Mouse (Mus musculus): ENCODE data around the gene Tmem253. TPM values are rescaled to one million over a fixed set of nuclear protein-coding genes. Genes with fewer than 3 reads are reported as not detected.

Tmem253 gene
- polyA plus RNA-seq (2012; rRNA removed): 0.60 and 0.90 TPM in 2 replicates

DNA sequence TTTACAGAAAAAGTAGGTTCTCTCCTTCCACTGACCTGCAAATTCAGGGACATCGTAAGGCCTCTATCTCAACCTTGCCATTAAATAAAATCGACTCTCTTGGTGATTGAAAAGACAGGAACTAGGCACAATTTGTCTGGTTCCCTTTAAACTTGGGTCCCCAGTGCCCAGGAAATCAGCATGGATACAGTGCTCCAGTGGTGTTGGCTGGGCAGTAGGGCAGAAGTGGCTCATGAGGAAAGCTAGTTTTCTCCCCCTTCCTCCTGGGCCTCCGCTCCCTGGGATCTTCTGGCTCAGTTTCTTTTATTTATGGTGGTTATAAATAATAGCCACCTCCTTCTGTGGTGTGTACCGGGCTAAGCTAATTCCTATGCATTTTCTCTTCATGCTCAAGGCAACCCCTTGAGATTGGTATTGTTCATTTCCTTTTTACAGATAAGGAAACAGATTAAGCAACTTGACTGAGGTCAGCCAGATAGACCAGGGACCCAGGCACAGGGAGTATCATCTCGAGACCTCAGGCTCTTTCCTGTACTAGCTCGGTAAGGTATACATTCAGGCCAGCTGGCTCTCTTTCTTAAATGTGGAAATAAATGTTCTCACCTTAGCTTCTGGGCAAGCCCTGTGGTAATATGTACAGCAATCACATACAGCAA is at the start of gene Tmem253:
Gene Tmem253 (plus strand): TSS at position 214 of the 656 bp plus-strand sequence.
- no peak for DNase-seq (ENCODE audit: extremely low spot score in 1 of 2, low spot score in 1 of 2)

- DNase-seq (ENCODE audit: extremely low spot score in 1 of 2, low spot score in 1 of 2): no peak
These were observed 48.1 kb upstream of the Tmem253 start for GRCm38 (mm10) chr14:51967400-51967799.

GRCm38 (mm10) chr14:51979252-51979651 is 36.2 kb upstream of the Tmem253 start:
- DNase-seq (ENCODE audit: extremely low spot score in 1 of 2, low spot score in 1 of 2): no peak

- DNase-seq (ENCODE audit: extremely low spot score in 1 of 2, low spot score in 1 of 2): no peak
These were observed 32.2 kb upstream of the Tmem253 start for GRCm38 (mm10) chr14:51983251-51983650.

DNA sequence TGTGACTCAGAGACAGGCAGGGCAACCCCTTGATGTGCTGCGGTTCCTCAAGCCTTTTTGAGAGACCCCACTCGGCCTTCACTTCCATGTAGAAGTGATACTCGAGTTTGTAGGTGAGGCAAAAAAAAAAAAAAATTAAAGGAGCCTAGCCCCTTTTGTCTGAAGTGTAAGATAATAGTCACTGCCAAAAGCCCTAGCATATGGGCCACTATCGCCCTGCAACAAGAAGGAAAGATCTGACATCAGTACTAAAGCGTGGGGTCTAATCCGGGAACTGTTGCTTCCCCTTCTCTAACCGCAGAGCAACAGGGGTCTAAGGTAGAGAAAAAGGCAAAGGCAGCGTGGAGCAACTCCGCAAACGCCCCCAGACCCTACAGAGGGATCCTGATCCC is 31.6 kb upstream of the Tmem253 start:
- DNase-seq (ENCODE audit: extremely low spot score in 1 of 2, low spot score in 1 of 2): no peak

DNA sequence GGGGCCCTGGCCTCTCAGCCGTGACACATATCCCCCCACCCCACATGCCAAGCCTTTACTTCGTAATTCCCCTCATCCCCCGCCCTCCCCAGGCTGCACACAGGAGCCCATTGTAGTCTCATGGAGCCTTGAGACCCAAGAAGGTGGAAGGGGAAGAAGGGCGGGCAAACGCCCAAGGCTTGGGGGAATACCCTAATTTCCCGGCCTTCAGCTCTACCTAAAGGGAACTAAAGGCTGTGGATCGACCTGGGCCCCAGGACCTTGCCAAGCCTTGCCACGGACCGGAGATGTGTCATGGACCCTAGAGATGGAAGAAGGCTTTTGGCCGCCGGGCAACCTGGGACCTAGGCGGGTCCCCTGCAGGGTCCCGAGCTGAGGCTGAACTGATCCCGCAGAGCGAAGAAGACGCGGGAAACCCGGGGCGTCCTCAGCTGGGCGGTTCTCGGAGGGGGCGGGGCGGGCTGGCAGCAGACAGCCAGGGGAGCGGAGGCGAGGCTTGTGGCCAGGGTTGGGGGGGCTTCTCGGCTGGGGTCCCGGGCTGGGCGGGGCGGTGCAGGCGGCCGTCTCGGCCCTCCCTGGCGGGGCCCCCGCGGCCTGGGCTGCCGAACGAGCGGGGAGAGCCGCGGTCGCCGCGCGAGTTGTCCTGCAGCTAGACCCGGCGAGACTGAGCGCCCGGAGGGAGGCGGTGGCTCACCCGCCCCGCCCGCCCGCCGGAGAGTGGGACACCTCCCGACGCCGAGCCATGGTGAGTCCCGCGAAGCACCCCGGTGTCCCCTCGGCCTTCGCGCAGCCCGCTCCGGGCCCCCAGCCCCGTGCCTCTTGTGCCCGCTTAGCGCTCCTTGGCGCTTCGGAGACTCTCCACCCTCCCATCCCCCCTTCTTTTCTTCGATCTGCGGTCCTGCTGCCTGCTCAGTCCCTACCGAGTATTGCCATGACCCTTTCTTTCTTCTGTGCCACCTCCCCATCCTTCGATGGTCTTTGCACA is 30.9 kb upstream of the Tmem253 start, which contains the start of gene Arhgef40:
Gene Arhgef40 (plus strand): TSS at position 473 of the 985 bp plus-strand sequence.
- peak in 1 of 2 experiments; percentile 53 for DNase-seq (ENCODE audit: extremely low spot score in 1 of 2, low spot score in 1 of 2)

- DNase-seq (ENCODE audit: extremely low spot score in 1 of 2, low spot score in 1 of 2): peak in 1 of 2 experiments; percentile 68
These were observed 29.9 kb upstream of the Tmem253 start for GRCm38 (mm10) chr14:51985301-51986152.

DNA sequence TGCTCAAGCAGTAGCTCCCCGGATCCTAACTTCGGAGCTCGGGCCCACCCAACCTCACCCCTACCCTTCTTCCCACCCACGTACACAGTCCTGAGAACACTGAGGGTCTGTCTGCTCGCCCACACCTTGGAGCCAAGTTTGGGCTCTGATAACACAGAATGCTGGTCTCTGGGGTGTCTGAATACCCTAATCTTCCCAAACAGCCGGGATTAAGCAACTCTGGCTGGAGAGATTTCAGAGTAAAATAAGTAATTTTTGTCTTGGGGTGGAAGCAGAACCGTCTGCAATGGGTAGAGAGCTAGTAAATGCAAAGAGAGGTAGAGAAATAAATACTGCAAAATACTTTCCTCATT is 29.3 kb upstream of the Tmem253 start:
- DNase-seq (ENCODE audit: extremely low spot score in 1 of 2, low spot score in 1 of 2): no peak

DNA sequence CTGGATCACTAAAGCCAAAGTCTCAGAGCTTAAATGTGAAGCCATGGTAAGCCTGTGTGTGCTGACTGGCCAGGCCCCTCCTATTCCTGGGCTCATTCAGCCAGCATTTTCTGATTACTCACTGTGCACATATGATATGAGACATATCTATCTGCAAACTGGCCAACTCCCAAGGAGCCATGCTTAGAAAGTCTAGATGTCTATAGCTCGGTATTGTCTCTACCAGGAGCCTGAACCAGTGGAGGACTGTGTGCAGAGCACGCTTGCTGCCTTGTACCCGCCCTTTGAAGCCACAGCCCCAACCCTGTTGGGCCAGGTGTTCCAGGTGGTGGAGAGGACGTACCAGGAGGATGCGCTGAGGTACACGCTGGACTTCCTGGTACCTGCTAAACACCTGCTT is 28.3 kb upstream of the Tmem253 start:
- no peak for DNase-seq (ENCODE audit: extremely low spot score in 1 of 2, low spot score in 1 of 2)

DNA sequence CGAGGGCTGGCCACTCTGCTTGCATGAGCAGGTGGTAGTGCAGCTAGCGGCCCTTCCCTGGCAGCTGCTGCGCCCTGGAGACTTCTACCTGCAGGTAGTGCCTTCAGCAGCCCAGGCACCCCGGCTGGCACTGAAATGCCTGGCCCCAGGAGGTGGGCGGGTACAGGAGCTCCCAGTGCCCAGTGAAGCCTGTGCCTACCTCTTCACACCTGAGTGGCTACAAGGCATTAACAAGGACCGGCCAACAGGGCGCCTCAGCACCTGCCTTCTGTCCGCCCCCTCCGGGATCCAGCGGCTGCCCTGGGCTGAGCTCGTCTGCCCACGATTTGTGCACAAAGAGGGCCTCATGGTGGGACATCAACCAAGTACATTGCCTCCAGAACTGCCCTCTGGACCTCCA is 26.7 kb upstream of the Tmem253 start:
- no peak for DNase-seq (ENCODE audit: extremely low spot score in 1 of 2, low spot score in 1 of 2)

GRCm38 (mm10) chr14:51989461-51989970 is 25.9 kb upstream of the Tmem253 start:
- no peak for DNase-seq (ENCODE audit: extremely low spot score in 1 of 2, low spot score in 1 of 2)

DNA sequence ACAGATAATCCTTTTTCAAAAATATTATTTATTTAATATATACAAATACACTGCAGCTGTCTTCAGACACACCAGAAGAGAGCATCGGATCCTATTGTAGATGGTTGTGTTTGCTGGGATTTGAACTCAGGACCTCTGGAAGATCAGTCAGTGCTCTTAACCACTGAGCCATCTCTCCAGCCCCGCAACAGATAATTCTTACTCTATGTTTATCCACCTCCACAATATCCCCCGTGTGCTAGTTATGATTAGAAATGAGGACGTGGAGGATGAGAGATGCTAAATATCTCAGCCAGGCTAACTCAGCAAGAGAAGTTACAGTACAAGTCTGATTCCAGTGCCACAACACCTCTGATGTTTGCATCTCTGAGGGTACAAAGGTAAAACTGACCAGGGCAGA is 21.0 kb upstream of the Tmem253 start:
- no peak for DNase-seq (ENCODE audit: extremely low spot score in 1 of 2, low spot score in 1 of 2)

DNA sequence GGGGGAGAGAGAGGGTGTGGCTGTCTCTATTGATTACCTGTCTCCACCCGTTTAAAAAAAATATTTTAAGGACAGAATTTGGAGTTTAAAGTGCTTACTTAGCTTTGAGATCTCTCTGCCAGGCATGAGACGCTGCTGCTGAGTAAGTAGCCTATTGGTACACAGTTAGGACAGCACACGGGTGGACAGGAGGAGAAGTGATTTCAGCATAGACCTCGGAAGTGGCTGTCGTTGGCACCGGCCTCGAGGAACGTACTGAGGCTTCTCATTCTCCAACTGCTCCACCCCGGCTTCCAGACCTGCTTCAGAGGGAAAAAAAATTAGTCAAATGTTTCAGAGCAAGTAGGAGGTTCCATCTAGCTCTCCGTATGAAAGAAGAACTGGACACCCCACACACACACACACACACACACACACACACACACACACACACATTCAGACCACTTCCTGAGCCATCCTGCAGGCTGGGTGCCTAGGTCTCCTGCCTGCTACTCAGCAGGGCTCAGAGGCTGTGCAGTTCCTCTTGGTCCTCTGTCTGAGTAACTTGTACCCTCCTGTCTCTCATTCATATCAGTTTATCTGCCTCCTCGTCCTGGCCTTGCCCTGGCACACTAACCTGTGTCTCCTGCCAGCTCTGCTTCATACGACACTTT is 20.1 kb upstream of the Tmem253 start:
- no peak for DNase-seq (ENCODE audit: extremely low spot score in 1 of 2, low spot score in 1 of 2)

- peak in 1 of 2 experiments; percentile 10 for DNase-seq (ENCODE audit: extremely low spot score in 1 of 2, low spot score in 1 of 2)
These were observed 19.1 kb upstream of the Tmem253 start for GRCm38 (mm10) chr14:51996231-51996841.

DNA sequence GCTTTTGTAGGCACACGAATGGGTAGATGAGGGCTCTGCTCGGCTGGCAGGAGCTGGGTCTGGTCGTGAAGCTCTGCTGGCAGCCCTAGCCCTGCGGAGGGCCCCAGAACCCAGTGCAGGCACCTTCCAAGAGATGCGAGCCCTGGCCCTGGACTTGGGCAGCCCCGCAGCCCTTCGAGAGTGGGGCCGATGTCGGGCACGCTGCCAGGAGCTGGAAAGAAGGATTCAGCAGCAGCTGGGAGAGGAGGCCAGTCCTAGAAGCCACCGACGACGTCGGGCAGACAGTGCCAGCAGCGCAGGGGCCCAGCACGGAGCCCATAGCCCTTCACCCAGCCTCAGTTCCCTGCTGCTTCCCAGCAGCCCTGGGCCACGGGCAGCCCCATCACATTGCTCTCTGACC is 18.6 kb upstream of the Tmem253 start:
- peak in 1 of 2 experiments; percentile 4 for DNase-seq (ENCODE audit: extremely low spot score in 1 of 2, low spot score in 1 of 2)

- DNase-seq (ENCODE audit: extremely low spot score in 1 of 2, low spot score in 1 of 2): peak in 1 of 2 experiments; percentile 0
These were observed 18.0 kb upstream of the Tmem253 start for GRCm38 (mm10) chr14:51997483-51997882.

- peak; percentile 89 to 92 for DNase-seq (ENCODE audit: extremely low spot score in 1 of 2, low spot score in 1 of 2)
These were observed 11.4 kb upstream of the Tmem253 start for GRCm38 (mm10) chr14:52003981-52004495.

- DNase-seq (ENCODE audit: extremely low spot score in 1 of 2, low spot score in 1 of 2): no peak
These were observed 10.3 kb upstream of the Tmem253 start for GRCm38 (mm10) chr14:52005141-52005540.

DNA sequence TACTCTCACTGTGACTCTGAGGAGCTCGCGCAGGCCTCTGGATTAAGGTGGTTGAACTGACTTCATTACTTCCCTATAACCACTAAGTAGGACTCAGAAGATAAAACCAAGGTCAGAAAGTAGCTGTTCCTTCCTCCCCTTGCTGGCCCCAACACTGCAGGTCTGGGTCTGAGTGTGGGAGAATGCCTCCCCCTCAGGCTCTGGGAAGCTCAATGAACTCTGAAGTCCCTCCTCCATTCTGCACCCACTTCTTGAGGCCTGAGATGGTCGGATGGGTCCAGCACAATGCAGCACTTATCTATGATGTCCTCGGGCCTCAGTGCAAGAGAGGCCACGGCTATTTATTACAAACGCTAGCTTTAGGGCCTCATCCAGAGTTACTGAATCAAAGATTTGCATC is 9.8 kb upstream of the Tmem253 start:
- no peak for DNase-seq (ENCODE audit: extremely low spot score in 1 of 2, low spot score in 1 of 2)
